Mouse (Mus musculus): ENCODE data around the gene Pabpn1. TPM values are rescaled to one million over a fixed set of nuclear protein-coding genes. Genes with fewer than 3 reads are reported as not detected.

Pabpn1 gene
- polyA plus RNA-seq, 1 experiment from 2014 or later = 109 TPM

- DNase-seq (ENCODE audit: low spot score) = no peak
These were observed 7.0 kb upstream of the Pabpn1 start for GRCm38 (mm10) chr14:54885309-54885708.

GRCm38 (mm10) chr14:54893651-54894181, 1.4 kb downstream of the Pabpn1 start:
- peak; percentile 99 for DNase-seq (ENCODE audit: low spot score)

GRCm38 (mm10) chr14:54894296-54895151, 2.2 kb downstream of the Pabpn1 start:
- DNase-seq (ENCODE audit: low spot score) = peak; percentile 14

DNA sequence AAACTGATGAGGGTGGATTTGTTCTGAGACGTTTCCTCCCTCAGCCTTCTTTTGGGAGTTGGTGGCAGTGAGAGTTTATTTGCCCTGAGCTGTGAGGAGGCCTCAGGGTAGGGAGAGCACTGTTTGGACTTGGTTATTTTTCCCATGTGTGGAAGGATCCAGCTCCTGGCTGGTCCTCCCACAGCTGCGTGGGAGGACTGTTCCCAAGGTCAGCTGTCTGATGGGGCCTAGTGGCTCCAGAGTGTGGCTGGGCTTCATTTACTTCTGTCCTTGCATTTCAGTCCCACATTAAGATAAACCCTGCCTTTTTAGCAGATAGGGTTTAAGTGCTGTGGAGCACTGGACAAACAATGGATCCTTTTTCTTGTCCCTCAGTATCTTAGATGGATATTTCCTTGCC, 5.1 kb downstream of the Pabpn1 start:
- DNase-seq (ENCODE audit: low spot score) = no peak

DNA sequence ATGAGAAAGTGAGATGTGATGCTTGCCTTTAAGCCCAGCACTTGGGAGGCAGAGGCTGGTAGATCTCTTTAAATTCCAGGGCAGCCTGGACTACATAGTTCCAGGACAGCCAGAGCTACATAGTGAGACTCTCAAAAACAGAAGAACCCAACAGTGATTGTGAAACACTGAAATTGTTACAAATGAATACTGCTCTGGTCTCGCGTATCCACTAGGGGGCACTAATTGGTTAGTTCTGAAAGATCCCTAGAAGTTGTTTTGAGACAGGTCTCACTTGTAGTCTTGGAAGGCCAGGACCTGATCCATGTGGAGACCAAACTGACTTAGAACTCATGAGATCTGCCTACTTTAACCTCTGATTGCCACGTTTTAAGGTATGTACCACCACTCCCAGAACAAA, 8.1 kb downstream of the Pabpn1 start:
- peak; percentile 76 for DNase-seq (ENCODE audit: low spot score)

GRCm38 (mm10) chr14:54903641-54904040, 11.3 kb downstream of the Pabpn1 start:
- no peak for DNase-seq (ENCODE audit: low spot score)

DNA sequence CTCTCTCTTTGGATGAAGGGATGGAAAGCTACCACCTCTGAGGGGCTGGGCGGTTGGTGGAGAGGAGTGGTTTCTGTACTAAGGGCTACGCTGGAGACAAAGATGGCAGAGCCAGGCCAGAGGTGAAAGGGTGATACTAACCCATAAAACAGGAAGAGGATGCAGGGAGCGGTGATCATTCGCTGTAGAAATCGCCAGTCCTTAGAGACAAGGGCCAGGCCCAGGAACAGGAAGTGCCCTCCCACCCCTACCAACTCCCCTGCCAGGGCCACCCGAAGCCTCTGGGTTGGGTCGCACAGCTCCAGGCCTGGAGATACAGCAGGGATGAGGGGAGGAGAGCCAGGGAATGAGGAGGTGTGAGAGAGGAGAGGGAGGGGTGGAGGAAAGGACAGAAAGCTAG, 16.4 kb downstream of the Pabpn1 start:
- DNase-seq (ENCODE audit: low spot score) = no peak

GRCm38 (mm10) chr14:54912109-54912850, 20.0 kb downstream of the Pabpn1 start:
- peak; percentile 20 for DNase-seq (ENCODE audit: low spot score)

- peak; percentile 29 for DNase-seq (ENCODE audit: low spot score)
These were observed 20.6 kb downstream of the Pabpn1 start, which contains the start of gene Slc22a17 for GRCm38 (mm10) chr14:54912886-54913285. Gene Slc22a17 (minus strand): TSS chr14:54913132.

DNA sequence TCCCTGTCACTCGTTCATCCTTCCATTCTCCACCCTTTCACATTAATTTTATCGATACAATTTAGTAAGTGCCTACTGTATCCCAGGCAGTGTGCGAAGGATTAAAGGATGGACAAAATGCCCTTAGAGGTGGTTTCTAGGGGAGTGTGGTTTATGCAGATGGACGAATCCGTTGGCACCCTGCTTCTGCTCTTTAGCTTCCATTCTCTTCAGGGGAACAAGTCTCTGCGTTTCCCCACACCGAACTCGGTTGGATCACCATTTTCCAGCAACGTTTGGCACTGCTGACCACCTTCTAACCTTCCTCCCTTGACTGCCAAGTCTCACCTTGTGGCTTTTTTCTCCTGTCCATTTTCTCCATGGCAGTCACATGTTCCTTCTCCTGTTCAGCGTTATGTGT, 21.0 kb downstream of the Pabpn1 start:
- no peak for DNase-seq (ENCODE audit: low spot score)

GRCm38 (mm10) chr14:54920076-54920685, 27.9 kb downstream of the Pabpn1 start:
- DNase-seq (ENCODE audit: low spot score) = no peak

GRCm38 (mm10) chr14:54924641-54925348, 32.5 kb downstream of the Pabpn1 start:
- DNase-seq (ENCODE audit: low spot score) = no peak

DNA sequence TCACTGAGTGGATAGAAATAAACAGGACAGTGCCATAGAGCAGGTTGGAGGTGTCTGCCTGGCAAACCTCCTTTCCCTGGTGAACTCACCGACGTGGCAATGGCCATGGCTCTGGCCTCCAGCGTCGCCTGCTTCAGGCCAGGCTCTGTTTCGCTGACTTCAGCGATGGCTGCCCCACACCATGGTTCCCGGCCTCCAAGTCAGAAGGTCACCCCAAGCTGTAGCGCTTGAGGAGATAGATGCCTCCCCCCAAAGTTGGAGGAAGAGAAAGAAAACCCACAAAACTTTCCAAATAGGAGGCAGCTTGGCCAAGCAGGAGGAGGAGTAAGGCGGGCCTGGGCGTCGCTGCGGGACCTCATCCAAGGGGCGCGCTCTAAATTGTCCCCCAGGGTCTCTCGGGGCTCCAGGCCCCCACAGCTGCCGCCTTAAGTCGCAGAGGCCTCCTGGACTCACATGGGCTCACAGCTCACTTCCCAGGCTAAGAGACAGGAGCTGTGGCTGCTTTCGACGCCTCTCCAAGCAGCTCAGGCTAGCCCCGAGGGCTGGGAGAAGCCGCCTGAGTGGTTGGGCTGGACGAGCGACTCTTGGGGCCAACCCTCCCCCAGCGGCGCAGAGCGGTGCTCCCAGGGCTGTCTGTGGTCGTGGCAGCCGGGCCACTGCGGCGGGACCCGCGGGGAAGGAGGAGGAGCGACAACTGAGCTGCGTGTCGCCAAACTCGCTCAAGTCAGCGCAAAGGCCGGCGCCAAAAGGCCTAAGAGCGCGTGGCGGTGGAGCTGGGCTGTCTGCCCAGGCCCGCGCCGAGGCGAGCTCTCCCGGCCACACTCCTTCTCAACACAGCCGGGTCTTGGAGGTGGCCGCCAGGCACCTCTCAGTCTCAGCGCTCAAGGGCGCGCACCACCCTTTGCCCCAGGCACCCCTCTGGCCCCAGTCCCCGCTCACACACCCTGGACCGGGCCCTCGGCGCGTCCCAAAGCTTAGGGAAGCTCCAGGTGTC, 33.3 kb downstream of the Pabpn1 start, which contains the start of gene Efs:
Gene Efs (minus strand): TSS at position 778 of the 994 bp plus-strand sequence.
- no peak for DNase-seq (ENCODE audit: low spot score)

DNA sequence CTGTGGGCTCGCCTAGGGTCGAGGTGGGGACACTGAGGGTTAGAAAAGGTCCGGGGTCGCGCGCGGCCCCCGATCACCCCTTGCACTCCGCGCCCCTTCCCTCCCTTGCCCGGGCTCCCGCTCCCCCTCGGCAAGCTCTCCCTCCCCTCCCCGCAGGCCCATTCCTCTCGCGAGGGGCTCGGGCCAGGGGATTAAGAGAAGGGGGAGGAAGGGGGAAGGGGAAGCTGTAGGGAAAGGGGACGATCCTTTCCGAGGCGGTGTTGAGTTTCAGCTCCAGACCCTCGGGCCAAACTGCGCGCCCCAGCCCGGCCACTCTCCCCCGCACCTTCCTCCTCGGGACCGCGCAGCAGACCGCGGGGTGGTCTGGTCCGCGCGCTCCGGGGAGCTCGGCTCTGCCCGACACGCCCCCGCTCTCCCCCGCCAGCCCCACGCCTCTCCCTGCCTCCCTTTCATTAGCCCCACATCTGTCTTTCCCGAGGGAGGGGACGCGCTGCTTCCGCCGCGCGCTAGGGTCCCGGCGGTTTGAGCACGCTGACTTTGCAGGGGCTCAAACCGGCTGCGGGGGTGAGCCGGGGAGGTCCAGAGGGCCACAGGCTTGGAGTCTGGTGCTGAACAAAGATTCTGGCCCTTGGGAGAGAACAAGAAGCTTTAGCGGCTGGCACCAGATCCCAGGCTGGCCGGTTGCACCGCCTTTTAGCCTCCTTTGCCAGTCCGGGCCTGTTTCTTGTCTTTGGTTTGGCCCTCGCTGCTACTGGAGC, 34.3 kb downstream of the Pabpn1 start:
- no peak for DNase-seq (ENCODE audit: low spot score)

GRCm38 (mm10) chr14:54927296-54927695, 35.0 kb downstream of the Pabpn1 start:
- no peak for DNase-seq (ENCODE audit: low spot score)

- DNase-seq (ENCODE audit: low spot score) = no peak
These were observed 37.5 kb downstream of the Pabpn1 start for GRCm38 (mm10) chr14:54929801-54930200.

- DNase-seq (ENCODE audit: low spot score) = no peak
These were observed 38.1 kb downstream of the Pabpn1 start for GRCm38 (mm10) chr14:54930431-54930830.

GRCm38 (mm10) chr14:54932645-54933150, 40.4 kb downstream of the Pabpn1 start, which contains the start of gene Il25:
Gene Il25 (plus strand): TSS chr14:54932695.
- no peak for DNase-seq (ENCODE audit: low spot score)

All from thymus, postnatal 0 days (tissue).